Mouse (Mus musculus) embryonic fibroblast, embryonic 13.5 days (primary cell): ENCODE data around the gene Gp1ba.

ENCODE experiments used
- CTCF ChIP-seq: IDR thresholded peaks from 2 replicates; pipeline ENCODE4 v1.5.1; 2011; ENCODE audit warnings: mild to moderate bottlenecking, control low read depth, low read length, moderate library complexity, borderline replicate concordance; ENCODE audit not compliant: insufficient read depth
- POLR2A ChIP-seq: IDR thresholded peaks from 2 replicates; pipeline ENCODE4 v1.6.1; 2011; ENCODE audit warnings: low read depth, mild to moderate bottlenecking, control low read depth, low read length, moderate library complexity

DNA sequence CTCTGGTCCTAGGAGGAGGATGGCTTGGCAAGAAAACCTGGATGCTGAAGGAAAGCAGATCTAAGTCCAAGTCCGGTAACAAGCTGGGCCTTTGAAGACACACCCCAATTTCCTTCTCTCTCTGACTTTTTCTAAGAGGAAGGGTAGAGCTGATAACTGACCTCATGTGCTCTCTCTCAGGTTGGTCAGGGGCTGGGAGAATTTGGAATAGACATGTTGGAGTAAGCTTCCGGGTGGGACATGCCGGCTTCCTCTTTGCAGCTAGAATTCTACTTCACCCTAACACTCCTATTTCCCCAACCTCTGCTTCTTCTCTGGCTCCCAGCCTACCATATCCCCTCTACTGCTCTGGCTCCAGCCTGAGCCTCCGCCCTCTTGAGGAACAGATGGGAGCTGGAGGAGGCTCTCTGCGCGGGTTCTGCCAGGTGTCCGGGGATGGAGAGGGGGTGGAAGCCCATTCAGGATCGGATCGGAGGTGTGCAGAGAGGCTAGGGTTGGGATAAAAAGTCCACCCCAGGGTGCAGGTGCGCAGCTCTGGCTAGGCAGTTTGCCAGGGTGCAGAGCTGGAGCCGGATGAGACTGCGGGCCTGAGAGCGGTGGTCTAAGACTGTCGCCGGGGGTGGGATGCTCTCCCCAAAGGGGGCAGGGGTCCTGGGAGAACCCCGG lies 48.1 kb downstream of the Gp1ba start:
- no peak for TF ChIP-seq POLR2A
- TF ChIP-seq CTCF, result no peak
